Comparison of ENCODE assay signal across 23 mouse cellular contexts in genomic region chr1:106643527-106643926, GRCm38 (mm10).
DNase-seq lines count a peak whose midpoint lies in the region; ATAC-seq and TF ChIP-seq lines count a peak whose summit lies in the region.
"Had no signal": no experiment of that assay in that cellular context is flagged by ENCODE, and none has a peak within 500 bp of the region (broad histone marks: within the 10 kb centered on the region; RNA-seq: fewer than 3 reads in every experiment).

No protein-coding gene starts in this region.

- no peaks in the 10 kb centered on the region for H3K27me3 ChIP-seq in embryonic facial prominence, embryonic 14.5 days (replicated peaks; ENCODE audit: control insufficient read depth, insufficient read depth, low read length)
- no peaks in the 10 kb centered on the region for H3K27me3 ChIP-seq in embryonic facial prominence, embryonic 10.5 days (replicated peaks; ENCODE audit: low read depth, poor library complexity, severe bottlenecking)
- H3K27me3 ChIP-seq in myocyte (ENCODE audit: control insufficient read depth, insufficient read depth, insufficient read length) = no peaks in the 10 kb centered on the region
- H3K27me3 ChIP-seq: embryonic facial prominence, embryonic 13.5 days; hindbrain, embryonic 13.5 days; intestine, embryonic 15.5 days had no signal

- DNase-seq in embryonic facial prominence, embryonic 14.5 days (ENCODE audit: low spot score) = no peak
- DNase-seq in embryonic facial prominence, embryonic 10.5 days (ENCODE audit: low spot score) = no peak
- peak; percentile 26 for DNase-seq in 3134 (ENCODE audit: extremely low read depth, insufficient read length, low spot score)
- DNase-seq in Muller cell, postnatal 12 days (ENCODE audit: inconsistent ontology term) = peak; percentile 34
- no peak for DNase-seq in lung, adult 18-20 months
- no peak for DNase-seq in ovary, postnatal 10 days (ENCODE audit: low spot score)
- DNase-seq: adrenal gland, adult 2 months; adrenal gland, postnatal 14 days; cerebellum, adult 11 months; cerebellum, adult 2 months; cerebellum, adult 9-11 months; cerebellum, postnatal 25 days; forebrain, postnatal 0 days; gastrocnemius, adult 2 months; gastrocnemius, postnatal 14 days; heart, adult 11 months had no signal

- H3K9me3 ChIP-seq in embryonic facial prominence, embryonic 14.5 days (ENCODE audit: control insufficient read depth, low read length) = no peaks in the 10 kb centered on the region
- no peaks in the 10 kb centered on the region for H3K9me3 ChIP-seq in embryonic facial prominence, embryonic 10.5 days
- H3K9me3 ChIP-seq: embryonic facial prominence, embryonic 13.5 days; hindbrain, embryonic 10.5 days; hindbrain, embryonic 13.5 days; intestine, embryonic 15.5 days had no signal

- TF ChIP-seq POLR2A in myocyte (IDR thresholded peaks at IDR 0.05; ENCODE audit: insufficient read length, low read depth) = no peak

- H3ac ChIP-seq in myocyte (ENCODE audit: control insufficient read depth, insufficient read length) = no peak overlapping the region

- no peak overlapping the region for H3K4me3 ChIP-seq in embryonic facial prominence, embryonic 14.5 days (ENCODE audit: low read depth, low read length)
- no peak overlapping the region for H3K4me3 ChIP-seq in embryonic facial prominence, embryonic 10.5 days
- H3K4me3 ChIP-seq in myocyte = no peak overlapping the region
- H3K4me3 ChIP-seq: embryonic facial prominence, embryonic 13.5 days; gastrocnemius, adult 2 months; hindbrain, embryonic 10.5 days; hindbrain, embryonic 13.5 days; intestine, embryonic 15.5 days had no signal

- 0 out of 2 replicates have a peak overlapping the region, but pooled peaks have one; percentile 2 for H3K27ac ChIP-seq in embryonic facial prominence, embryonic 14.5 days (replicated peaks; ENCODE audit: low read depth, low read length)
- H3K27ac ChIP-seq in embryonic facial prominence, embryonic 10.5 days (replicated peaks) = no peak overlapping the region
- H3K27ac ChIP-seq: embryonic facial prominence, embryonic 13.5 days; gastrocnemius, adult 2 months; hindbrain, embryonic 10.5 days; hindbrain, embryonic 13.5 days; intestine, embryonic 15.5 days had no signal

- 60% methylated on average over 3 of the region's 3 CpGs for WGBS in embryonic facial prominence, embryonic 14.5 days
- 79% methylated on average over 3 of the region's 3 CpGs for WGBS in embryonic facial prominence, embryonic 10.5 days

- no peaks in the 10 kb centered on the region for H3K79me2 ChIP-seq in myocyte (ENCODE audit: control insufficient read depth, insufficient read depth)

- no peak overlapping the region for H3K9ac ChIP-seq in embryonic facial prominence, embryonic 14.5 days (ENCODE audit: low read depth, low read length)
- H3K9ac ChIP-seq: embryonic facial prominence, embryonic 13.5 days; forebrain, postnatal 0 days; hindbrain, embryonic 13.5 days; intestine, embryonic 15.5 days had no signal

- no peak overlapping the region for H3K4me2 ChIP-seq in embryonic facial prominence, embryonic 14.5 days (ENCODE audit: low read depth, low read length)
- H3K4me2 ChIP-seq in myocyte (ENCODE audit: low read depth) = peak overlapping the region; percentile 36
- H3K4me2 ChIP-seq: embryonic facial prominence, embryonic 13.5 days; hindbrain, embryonic 13.5 days; intestine, embryonic 15.5 days had no signal

- H3K36me3 ChIP-seq in embryonic facial prominence, embryonic 14.5 days (ENCODE audit: control insufficient read depth, insufficient read depth, low read length) = no peaks in the 10 kb centered on the region
- H3K36me3 ChIP-seq in embryonic facial prominence, embryonic 10.5 days (replicated peaks) = no peaks in the 10 kb centered on the region
- H3K36me3 ChIP-seq in myocyte (ENCODE audit: control insufficient read depth, insufficient read depth) = no peaks in the 10 kb centered on the region
- H3K36me3 ChIP-seq: embryonic facial prominence, embryonic 13.5 days; hindbrain, embryonic 10.5 days; hindbrain, embryonic 13.5 days; intestine, embryonic 15.5 days had no signal

- ATAC-seq in embryonic facial prominence, embryonic 14.5 days (ENCODE audit: low read depth) = no peak
- ATAC-seq: forebrain, embryonic 14.5 days; forebrain, postnatal 0 days; hindbrain, embryonic 16.5 days had no signal

- H3K4me1 ChIP-seq in embryonic facial prominence, embryonic 14.5 days (ENCODE audit: control insufficient read depth, insufficient read depth, low read length) = no peaks in the 10 kb centered on the region
- no peaks in the 10 kb centered on the region for H3K4me1 ChIP-seq in embryonic facial prominence, embryonic 10.5 days
- H3K4me1 ChIP-seq: intestine, embryonic 15.5 days had no signal

TF ChIP-seq in myocyte, 11 proteins besides CTCF, POLR2A, EP300 and RAD21:
- no peak for TF ChIP-seq USF1 (IDR thresholded peaks at IDR 0.05; ENCODE audit: low read depth)
- TF ChIP-seq MAX (IDR thresholded peaks at IDR 0.05; ENCODE audit: low read depth) = no peak
- TF ChIP-seq E2F4 (IDR thresholded peaks at IDR 0.05; ENCODE audit: insufficient read depth) = no peak
- no peak for TF ChIP-seq TCF3 (IDR thresholded peaks at IDR 0.05; ENCODE audit: insufficient read length, low read depth)
- TF ChIP-seq TCF12 (IDR thresholded peaks at IDR 0.05; ENCODE audit: insufficient read depth, poor library complexity, severe bottlenecking) = peak; percentile 56
- TF ChIP-seq MYOG (IDR thresholded peaks at IDR 0.05; ENCODE audit: control insufficient read depth in 1 of 3, insufficient read depth in 1 of 3, insufficient read length in 2 of 3, low read depth in 2 of 3) = peak in 1 of 3 experiments; percentile 23
- no peak for TF ChIP-seq SRF (IDR thresholded peaks at IDR 0.05; ENCODE audit: control insufficient read depth, insufficient read length, low read depth)
- no peak for TF ChIP-seq REST (IDR thresholded peaks at IDR 0.05; ENCODE audit: insufficient read depth, insufficient read length)
- no peak for TF ChIP-seq POLR2AphosphoS2 (IDR thresholded peaks at IDR 0.05; ENCODE audit: insufficient read length, low read depth)
- no peak for TF ChIP-seq CEBPB (IDR thresholded peaks at IDR 0.05; ENCODE audit: insufficient read depth, poor library complexity, severe bottlenecking)
- TF ChIP-seq MYOD1 (IDR thresholded peaks at IDR 0.05; ENCODE audit: control insufficient read depth in 1 of 3, insufficient read length in 2 of 3, low read depth in 2 of 3) = peak; percentile 50 to 69 (median 67)

Comparison
In these comparisons a context has a peak if more than half of its experiments do, and no peak if none do; other contexts are left out.
1. DNase-seq: peak in 3134 (single experiment) and Muller cell, postnatal 12 days (single experiment); none in embryonic facial prominence, embryonic 14.5 days (single experiment), embryonic facial prominence, embryonic 10.5 days (single experiment), lung, adult 18-20 months (0 of 2) and ovary, postnatal 10 days (single experiment).